Mouse (Mus musculus) hindlimb bud, embryonic 11.5 days (tissue): ENCODE measurements at regions not wholly inside any gene's neighbourhood (a gene's known extent, or its start where the extent isn't known, plus 50 kb on each side); places are given as distances from the start of the nearest gene placed in this dataset.

Source experiments
- DNase-seq: peaks from one replicate; pipeline ENCODE4 v3.0.0-alpha.2; 2012; ENCODE audit warnings: low read depth, low spot score; ENCODE audit errors: extremely low spot score

DNA sequence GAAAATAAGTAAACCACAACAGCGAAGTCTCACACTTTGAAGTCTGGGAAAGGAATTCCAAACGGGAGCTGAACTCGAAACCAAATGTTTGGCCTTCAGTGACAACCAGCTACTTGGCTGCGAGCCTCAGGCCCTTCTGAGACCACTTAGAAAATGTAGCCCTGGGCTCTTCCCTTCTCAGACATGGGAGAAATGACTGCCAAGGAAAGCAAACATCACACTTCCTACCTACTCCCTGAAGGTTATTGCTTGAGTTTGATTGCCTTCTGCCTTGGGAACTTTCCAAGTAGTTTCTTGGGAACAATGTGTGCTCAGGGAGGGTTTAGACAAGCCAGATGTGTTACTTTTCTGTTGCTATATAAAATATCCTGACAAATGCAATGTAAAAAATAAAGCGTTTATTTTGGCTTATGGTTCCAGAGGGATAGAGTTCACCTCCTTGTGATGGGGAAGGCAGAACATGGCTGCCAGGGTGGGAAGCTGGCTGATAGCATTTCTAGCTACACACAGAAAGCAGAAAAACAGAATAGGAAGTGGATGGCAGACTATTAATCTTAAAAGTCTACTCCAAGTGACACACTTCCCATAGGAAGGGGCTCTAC, 194.8 kb upstream of the Rack1 start:
- no peak for DNase-seq

DNA sequence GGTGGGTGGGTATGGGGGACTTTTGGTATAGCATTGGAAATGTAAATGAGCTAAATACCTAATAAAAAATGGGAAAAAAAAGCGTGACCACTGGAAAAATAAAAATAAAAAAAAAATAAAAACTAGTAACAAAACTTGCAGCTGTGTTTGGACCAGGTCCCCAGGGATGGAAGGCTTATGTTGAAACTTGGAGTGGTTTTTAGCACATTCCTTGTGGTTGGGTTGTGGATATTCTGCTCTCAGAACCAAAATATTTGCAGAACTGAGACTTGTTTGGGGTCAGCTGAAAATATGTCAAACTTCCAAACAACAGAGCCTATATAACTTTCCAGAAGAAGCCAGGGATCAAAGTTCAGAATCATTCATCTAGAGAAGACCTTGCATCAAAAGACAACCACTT, 199.0 kb upstream of the Rack1 start:
- DNase-seq, result no peak

DNA sequence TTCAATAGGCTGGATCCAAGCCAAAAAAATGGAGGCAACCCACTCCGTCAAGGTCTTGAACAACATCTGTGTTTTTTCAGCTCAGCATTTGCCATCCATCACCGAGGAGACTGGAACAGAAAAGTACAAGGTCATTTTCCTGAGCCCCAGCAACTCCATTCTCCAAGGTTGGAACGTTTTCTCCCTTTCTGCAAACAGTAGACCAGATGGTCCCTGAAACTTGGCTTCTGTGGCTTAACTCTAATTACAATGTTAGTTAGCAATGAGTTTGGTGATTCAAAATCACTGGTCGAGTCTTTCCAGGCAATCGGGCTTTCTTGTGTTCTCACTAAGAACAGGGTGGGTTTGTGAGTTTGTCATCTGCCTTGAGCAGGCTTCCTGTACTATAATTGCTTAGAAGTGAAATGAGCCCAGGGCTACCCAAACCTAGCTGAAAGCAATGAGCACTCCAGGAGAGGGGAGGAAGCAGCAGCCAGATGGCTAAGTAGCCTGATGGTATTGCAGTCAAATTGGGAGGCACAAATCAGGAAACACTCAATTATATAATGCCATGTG, 200.5 kb upstream of the Rack1 start:
- DNase-seq, result no peak

DNA sequence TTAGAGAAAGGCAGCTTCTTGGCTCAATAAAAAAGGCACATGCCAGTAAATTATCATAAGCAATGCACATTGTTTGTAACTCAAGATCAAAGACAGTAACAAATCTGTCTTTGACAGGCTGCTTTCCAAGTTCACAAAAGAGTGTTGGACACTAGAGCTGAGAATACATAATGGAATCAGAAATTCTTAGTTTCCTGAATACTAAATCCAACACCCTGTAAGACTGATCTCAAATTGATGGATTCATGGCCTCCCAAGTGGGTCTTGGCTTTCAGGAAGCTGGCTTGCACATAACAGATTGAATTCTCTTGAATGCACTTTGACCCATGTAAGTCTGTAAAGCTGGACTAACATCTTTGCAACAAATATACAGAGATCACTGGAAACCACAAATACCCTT, 201.1 kb upstream of the Rack1 start:
- no peak for DNase-seq

DNA sequence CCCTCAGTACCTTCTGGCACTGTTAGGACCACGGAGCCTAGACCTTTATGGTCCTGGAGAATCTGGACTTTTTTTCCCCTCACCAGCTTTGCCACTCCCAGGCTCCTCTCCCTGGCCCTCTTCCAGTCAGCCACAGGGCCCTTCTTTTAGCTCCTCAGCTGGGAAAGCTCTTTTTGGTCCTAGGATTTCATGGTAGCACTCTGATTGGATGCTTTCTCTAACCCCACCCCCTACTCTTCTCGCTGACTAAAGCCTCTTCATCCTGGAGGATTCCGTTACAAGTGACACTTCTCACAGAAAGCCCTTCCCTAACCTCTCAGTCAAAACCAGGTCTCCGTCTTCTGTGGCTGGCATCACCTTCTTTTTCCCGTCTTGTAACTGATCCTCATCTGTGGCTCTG, 205.7 kb upstream of the Rack1 start:
- no peak for DNase-seq

DNA sequence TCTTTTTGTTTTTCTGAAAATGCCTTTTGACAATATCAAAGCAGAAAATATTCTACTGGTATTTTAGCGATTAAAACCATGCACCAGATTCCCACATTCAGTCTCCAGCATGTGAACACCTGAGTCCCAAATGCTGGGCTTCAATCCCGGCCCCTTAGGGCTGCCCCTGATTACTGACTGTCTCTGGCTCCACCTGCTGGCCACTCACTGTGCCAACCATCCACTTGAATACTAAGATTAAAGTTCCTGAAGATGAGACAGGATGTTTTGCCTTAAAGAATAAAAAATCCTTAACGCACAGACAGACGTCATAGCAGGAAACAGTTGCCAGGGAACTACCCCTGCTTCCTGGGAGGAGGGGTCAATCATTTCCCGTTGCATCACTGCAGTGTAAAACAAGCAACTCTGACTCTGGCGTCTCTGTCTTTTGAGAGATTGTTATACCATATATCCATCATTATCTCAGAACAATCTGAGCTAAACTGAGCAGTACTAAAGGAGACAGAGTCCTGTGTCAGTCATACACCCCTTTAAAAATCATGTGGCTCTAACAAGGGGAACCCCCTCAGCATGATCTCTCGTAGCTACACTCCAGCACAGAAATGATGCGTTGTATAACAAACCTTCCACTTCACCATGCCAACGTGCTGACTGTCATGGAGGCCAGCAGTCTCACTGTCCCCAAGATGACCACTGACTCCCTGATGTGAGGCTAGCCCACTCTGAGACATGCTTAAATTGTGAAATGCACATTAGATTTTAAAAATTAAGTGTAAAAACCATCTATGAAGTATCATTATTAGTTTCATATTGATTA, 211.1 kb upstream of the Rack1 start:
- no peak for DNase-seq

DNA sequence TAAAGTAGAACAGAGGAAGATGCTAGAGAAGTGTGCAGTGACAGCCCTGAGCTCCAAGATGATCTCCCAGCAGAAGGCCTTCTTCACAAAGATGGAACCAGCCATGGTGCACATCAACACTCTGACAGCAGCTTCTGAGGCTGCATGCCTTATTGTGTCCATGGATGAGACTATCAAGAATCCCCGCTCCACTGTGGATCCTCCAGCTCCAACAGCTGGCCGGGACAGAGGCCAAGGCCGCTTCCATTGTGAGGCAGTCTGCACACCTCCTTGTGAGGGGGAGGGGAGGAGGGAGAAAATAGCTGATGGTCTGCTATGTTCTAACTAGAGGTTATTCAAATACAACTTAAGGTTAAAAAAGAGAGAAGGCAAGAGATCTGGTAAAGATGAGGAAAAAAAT, 231.4 kb upstream of the Rack1 start:
- no peak for DNase-seq

DNA sequence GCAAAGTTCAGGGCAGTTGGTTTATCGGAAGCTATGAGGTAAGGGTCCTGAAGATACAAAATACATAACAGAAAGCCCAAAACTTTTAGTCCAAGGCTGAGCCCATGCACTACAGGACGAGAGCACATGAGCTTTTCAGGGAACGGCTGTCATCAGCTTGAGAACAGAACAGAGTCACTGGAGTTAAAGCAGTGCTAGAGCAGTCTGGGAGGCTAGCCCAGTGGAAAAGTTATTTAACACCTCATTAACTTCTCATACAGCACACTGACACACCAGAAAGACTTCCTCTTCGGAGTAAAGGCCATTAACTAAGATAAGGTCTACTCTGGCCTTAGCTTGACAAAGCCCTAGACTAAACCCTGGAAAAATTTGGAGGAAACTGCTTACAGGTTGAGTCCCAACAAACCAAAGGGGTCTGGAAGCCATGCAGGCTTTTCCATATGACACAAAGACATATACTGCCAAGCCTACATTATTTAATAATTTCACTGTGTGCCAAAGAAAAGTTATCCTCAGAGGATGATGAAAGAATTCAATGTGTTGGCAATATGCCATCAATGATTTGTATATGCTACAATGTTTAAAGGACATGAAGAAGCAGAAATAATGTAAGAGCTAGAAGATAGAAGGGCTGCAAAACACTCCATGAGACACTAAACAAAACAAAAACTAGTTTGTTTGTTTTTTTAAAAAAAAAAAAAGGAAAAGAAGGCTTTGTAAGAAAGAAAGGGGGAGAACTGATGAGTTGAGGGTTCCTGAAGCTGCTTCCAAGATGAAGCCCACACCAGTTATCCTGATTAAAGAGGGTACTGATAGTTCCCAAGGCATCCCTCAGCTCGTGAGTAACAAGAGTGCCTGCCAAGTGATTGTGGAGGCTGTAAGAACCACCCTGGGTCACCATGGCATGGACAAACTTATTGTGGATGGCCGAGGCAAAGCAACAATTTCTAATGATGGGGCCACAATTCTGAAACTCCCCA, 232.3 kb upstream of the Rack1 start:
- DNase-seq, result no peak

DNA sequence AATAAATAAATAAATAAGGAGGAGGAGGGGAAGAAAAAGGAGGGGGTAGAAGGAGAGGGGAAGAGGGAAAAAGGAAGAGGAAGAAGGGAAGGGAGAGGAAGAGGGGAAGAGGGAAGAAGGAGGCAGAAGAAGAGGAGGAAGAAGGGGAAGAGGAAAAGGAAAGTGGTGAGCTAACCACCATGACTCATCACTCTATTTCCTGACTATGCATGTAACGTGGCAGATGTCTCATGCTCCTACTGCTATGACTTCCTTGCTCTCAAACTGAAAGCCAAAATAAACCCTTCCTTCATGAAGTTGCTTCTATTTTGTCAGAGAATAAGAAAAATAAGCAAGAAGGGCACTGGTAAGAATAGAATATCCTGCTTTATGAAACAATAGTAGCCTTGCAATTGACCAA, 242.1 kb upstream of the Rack1 start:
- DNase-seq, result no peak

DNA sequence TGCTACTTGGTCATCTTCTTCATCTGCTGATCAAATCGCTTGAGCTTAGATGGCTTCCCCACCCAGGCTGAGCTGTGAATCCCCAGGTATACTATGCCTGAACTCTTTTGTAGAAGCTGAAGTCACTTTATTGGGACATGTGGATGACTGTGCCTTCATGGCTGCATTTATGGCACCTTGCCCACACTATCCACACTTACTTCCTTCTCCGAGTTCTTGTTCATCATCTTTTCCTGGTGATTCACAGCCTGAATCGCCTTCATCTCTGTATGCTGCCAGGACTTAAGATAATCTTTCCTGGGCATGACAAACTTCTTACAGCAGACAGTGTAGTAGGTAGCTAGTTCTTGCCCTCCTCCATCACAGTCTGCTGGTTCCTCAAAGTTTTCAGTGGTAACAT, 248.1 kb upstream of the Rack1 start:
- DNase-seq, result no peak

DNA sequence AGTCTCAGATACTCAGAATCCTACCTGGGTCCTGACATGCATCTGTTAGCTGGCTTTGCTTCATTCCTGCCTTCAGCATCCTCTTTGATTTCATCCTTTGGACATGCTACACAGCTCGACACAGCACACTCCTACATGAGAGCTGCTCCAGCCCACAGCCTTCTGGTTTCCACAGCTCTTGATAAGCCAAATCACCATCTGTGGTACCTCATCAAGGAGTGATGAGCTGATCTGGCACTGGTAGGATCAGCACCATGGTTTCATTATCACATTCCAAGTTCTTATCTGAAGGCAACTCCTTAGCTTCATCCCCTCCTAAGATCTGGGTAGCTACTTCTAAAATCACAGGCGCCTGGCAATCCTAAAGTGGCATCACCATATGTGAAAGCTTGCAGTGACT, 248.9 kb upstream of the Rack1 start:
- DNase-seq, result no peak

DNA sequence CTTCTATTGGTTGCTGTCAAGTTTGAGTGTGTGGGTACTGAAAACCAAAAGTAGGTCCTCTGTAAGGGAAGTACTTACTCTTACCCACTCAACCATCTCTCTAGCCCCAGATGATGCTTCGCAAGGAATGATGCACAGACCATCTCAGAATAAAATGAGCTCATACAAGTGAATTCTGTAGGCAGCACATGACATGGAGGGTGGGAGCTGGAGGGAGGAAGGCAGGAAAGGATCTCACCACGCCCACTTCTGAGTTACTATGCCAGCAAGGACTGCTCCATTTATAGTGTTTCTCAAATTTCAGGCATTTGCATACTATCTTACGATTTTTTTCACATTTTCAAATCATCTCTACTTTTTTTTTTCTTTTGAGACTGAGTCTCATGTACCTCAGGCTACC, 273.8 kb upstream of the Rack1 start:
- no peak for DNase-seq

DNA sequence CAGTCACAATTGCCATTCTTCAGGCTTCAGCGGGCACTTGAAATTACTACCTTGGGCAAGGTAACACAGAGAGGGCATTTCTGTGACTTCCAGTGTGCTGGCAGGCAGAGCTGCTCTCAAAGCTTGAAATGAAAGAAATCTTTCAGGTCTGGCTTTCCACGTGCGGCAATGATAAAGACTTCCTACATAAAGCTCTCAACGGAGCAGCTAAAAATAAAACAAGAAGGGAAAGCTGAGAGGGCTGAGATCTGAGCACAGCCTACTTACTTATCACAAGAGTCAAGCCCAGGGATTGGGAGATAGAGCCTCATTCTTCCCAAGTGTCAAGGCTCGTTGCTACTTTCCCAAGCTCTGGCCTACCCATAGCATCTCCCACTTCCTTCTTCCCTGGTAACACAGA, 274.6 kb upstream of the Rack1 start:
- no peak for DNase-seq

DNA sequence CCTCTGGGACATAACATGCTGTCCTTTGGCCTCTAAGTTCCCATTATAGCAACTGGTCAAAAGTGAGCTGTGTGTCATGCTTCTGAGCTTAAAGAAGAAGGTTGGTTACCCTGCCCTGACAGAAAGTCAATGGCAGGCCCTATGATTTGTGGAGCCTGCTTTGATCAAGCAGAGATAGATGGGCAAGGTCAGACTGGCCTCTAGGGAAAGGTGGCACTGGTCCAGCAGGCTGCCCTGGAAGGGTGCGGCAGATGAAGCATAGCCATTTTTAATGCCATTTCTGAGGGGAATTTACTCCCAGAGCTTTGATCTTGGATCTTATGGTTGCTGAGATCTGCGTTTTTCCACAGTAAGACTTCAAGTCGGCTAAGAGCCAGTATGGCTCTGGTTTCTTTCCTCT, 293.2 kb upstream of the Rack1 start:
- no peak for DNase-seq

DNA sequence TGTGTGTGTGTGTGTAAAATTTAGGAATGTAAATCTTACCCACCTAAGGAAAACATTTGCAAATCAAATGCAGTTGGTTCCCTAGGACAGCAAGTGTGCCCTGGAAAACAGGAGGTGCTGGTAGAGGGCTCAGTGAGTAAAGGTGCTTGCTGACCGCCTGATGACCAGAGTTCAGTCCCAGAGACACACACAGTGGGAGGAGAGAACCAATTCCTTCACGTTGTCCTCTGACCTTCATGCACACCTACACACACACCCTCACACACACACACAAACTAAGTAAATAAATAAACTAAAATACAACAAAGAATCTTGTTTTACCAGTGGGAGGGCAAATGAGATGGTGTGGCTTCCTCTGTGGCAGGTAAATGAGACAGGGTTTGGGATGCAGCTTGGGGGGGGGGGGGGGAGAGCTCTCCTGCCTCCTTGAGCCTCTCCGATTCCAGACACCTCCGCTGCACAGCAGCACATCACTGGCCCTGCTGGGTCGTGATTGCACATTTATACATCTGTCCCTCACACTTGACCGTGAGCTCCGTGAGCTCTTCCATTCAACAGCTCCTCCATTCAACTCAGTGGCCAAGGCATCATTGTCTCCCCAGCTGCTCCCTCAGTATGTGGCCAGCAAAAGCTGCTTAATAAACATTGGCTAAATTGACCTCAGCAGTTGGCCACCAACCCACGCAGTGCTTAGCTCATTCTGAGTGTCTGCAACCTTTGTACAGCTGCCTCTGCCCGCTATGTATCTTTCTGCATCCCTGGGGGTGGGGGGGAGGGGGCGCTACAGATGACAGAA, 297.9 kb upstream of the Rack1 start:
- no peak for DNase-seq

DNA sequence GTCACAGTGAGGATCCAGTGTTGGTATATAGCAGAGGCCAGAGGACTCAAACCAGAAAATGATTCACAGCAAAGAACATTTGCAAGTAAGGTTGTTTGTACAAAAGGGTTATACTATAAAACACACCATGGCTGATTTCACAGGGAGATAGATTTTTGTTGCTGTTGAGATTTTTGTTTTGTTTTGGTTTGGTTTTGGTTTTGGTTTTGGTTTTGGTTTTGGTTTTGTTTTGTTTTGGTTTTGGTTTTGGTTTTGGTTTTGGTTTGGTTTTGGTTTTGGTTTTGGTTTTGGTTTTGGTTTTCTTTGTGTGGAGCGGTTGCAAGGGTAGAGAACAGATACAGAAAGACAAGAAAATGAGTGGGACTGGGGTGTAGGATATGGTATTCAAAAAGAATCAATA, 301.1 kb upstream of the Rack1 start:
- no peak for DNase-seq

DNA sequence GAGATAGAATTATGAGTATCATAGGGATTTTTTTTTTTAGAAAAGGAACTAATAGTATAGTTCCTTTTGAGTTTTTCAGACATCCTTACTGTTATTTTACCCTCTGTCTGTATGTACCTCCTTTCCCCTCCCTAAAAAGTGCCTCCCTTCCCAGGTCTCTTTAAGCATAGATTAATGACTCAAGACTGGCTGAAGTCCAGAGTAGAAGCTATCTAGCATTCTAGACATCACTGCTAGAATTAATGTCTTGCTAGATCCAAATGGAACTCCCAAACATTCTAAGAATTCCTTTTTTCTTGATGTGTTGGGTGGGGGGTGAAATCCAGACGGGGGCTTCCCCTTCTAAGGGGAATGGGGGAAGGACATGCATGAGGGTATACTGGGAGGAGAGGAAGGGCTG, 311.8 kb upstream of the Rack1 start:
- no peak for DNase-seq

DNA sequence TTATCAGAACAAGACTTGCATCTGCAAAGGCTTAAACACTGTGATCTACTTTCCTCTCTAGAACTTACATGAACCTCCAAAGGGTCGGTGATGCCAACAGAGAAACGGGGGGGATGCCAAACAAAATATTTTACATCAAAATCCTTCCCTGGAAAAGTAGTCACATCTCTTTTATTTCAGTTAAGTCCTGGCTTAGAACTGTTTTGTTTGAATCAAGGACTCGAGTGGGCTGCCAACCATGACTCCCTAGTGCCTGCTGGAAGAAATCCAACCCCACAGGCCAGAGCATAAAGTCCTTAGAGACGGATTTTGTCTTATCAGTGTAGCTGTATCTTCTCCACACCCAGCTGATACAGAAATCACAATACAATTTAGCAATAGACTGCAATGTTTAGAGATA, 336.1 kb upstream of the Rack1 start:
- DNase-seq, result no peak

DNA sequence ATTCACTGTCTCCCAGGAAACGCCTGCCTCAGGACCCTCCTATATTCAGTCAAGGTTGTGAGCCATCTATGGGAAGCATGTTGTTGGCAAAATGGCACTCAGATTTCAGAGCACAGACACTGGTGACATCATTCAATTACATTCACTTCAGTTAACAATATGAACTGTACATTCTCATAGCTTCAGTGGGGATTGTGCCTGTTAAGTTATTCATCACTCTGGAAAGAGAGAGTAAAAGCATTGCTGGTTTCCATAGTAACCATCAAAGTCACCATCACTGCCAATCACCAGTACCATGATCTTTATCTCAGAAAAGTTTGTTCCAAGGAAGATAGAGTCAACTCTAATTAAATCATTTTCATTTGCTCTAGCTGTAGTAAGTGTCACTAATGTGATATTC, 350.2 kb upstream of the Rack1 start:
- no peak for DNase-seq

DNA sequence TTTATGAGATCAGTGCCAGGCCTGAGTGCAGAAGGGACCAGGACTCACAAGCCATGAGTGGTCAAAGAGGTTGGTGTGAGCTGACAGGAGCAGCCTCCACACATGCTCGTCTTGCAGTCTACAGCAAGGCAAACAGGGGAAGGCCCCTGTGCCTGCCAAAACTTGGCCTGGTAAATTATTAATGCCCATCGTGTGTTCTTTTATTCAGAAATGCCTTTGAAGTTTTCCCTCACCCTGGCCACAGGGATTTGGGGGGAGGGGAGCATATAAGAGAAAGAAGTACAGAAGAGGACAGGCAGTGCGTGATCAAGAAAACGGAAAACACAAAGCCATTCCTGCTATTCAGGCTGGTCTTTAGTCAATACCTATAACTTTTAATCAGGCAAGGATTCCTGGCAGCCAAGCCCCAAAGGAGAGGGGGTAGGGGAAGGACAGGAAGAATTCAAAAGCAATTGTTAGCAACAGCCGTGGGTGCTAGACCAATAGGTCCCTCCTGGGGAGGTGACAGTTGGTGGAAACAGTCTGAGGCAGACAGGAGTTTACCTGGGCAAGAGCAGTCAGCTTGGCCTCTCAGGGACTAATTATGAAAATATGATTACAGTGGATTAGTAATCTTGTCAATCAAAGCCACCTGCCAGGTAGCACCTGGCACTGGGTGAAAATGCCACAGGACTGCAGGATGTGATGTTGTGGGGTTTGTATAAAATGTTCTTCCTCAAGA, 357.4 kb upstream of the Rack1 start:
- DNase-seq, result no peak
